Mouse (Mus musculus): Measurements from ENCODE around the gene Myo3b. TPM values are rescaled to one million over a fixed set of nuclear protein-coding genes. Genes with fewer than 3 reads are reported as not detected.
A peak's percentile ranks its signal among the peaks of the same experiment; 100 is the strongest.

The Myo3b gene
- total and polyA plus RNA-seq, 2 experiments, result not detected

GRCm38 (mm10) chr2:70261703-70262564, 223.0 kb downstream of the Myo3b start:
- no peak for TF ChIP-seq CTCF (IDR thresholded peaks at IDR 0.05; ENCODE audit: low read depth, low read length)
- no peak for TF ChIP-seq POLR2A (IDR thresholded peaks at IDR 0.05; ENCODE audit: extremely low read depth, insufficient read depth, low read length)

DNA sequence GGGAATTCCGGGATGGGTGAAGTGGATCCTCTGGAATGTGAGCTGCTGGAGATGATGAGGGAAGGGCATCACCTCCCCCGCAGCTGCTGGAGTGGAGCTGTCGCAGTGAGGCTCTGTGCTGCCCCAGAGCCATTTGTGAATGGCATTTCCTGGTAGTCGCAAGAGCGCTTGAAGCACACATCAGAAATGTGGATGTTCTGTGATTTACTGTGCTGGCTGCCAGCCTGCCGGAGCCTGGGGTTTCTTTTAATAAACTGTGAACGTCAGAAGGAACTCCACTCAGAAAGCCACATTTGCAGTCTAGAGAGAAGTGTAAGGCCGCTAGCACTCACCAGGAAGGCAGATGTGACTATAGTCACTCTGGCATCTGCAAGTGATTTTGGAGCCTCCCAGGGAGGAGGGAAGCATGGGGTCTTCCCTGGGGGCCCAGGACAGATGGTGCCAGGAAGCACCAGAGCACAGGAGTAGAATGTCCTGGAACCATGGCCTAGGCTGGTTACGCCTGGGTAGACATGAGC, 223.7 kb downstream of the Myo3b start:
- Histone ChIP-seq H3K79me2 (ENCODE audit: control insufficient read depth, insufficient read depth, low read length) (no peaks in the 10 kb centered on the region), H3K4me1 (ENCODE audit: control insufficient read depth, insufficient read depth, low read length) (no peaks in the 10 kb centered on the region), H3K27ac (replicated peaks; ENCODE audit: insufficient read depth, low read depth, low read length) (no peak overlapping the region), H3K4me3 (ENCODE audit: insufficient read depth, low read depth, low read length) (no peak overlapping the region), H3K27me3 (ENCODE audit: control insufficient read depth, insufficient read depth, low read length) (no peaks in the 10 kb centered on the region), H3K9ac (ENCODE audit: low read depth, low read length) (no peak overlapping the region), H3K36me3 (ENCODE audit: control insufficient read depth, insufficient read depth, low read length) (no peaks in the 10 kb centered on the region)
- TF ChIP-seq CTCF (IDR thresholded peaks at IDR 0.05; ENCODE audit: low read depth, low read length), result no peak
- TF ChIP-seq POLR2A (IDR thresholded peaks at IDR 0.05; ENCODE audit: extremely low read depth, insufficient read depth, low read length), result no peak
- DNase-seq (ENCODE audit: extremely low read depth, low read depth, low spot score), result no peak
- 56% methylated on average over 9 of the region's 9 CpGs for WGBS

More at GRCm38 (mm10) chr2:70261703-70262564, 223.0 kb downstream of the Myo3b start:
- Histone ChIP-seq H3K27ac (replicated peaks; ENCODE audit: insufficient read depth, low read depth, low read length) (no peak overlapping the region), H3K79me2 (ENCODE audit: control insufficient read depth, insufficient read depth, low read length) (no peaks in the 10 kb centered on the region), H3K27me3 (ENCODE audit: control insufficient read depth, insufficient read depth, low read length) (no peaks in the 10 kb centered on the region), H3K4me1 (ENCODE audit: control insufficient read depth, insufficient read depth, low read length) (no peaks in the 10 kb centered on the region), H3K36me3 (ENCODE audit: control insufficient read depth, insufficient read depth, low read length) (no peaks in the 10 kb centered on the region), H3K4me3 (ENCODE audit: insufficient read depth, low read depth, low read length) (no peak overlapping the region), H3K9ac (ENCODE audit: low read depth, low read length) (no peak overlapping the region)
- WGBS, result 70% methylated on average over 8 of the region's 8 CpGs
- DNase-seq (ENCODE audit: extremely low read depth, low read depth, low spot score), result no peak

DNA sequence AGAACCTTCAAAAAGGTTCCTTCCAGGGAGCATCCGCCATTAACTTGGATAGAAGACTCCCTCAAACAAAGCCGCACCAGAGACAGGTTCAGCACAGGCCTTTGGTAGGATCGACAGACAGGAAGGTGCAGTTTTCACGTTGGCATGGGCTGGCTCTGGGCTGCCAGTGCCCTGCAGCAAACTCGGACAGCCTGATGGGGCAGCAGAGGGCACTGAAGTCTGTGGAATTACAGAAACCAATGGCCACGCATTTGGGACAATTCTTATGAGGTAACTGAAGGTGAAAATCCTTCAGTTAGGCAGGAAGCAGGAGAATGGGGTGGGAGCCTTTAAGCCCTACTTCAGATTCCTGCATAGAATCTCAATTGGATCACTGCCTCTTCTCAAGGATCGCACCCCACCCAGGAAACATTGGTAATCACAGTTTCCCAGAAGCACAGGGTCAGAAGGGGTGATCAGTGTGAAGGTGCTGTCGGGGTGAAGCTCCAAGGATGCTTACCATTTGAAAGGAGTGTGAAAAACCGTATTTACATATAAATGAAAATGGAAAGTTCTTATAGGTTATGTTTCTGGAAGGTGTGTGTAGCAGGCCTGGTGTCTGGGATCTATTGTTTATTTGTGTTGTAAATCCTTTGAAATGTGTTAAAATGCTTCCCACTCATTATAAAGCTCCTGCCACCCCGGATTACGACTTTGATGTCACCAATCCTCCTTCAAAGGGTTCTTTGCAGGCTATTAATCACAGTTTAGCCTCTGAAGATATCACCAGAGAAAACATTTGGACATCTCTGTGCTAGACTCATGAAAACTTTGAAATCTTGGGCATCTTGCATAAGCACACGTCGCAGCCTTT, 239.7 kb downstream of the Myo3b start:
- H3K79me2 ChIP-seq (ENCODE audit: control insufficient read depth, insufficient read depth, low read length), result no peaks in the 10 kb centered on the region
- H3K36me3 ChIP-seq (ENCODE audit: control insufficient read depth, insufficient read depth, low read length), result no peaks in the 10 kb centered on the region
- no peaks in the 10 kb centered on the region for H3K27me3 ChIP-seq (ENCODE audit: control insufficient read depth, insufficient read depth, low read length)
- no peak overlapping the region for H3K27ac ChIP-seq (replicated peaks; ENCODE audit: insufficient read depth, low read depth, low read length)
- no peaks in the 10 kb centered on the region for H3K4me1 ChIP-seq (ENCODE audit: control insufficient read depth, insufficient read depth, low read length)
- no peak for TF ChIP-seq POLR2A (IDR thresholded peaks at IDR 0.05; ENCODE audit: extremely low read depth, insufficient read depth, low read length)
- peak; percentile 80 for TF ChIP-seq CTCF (IDR thresholded peaks at IDR 0.05; ENCODE audit: low read depth, low read length)
- 33% methylated on average over 13 of the region's 13 CpGs for WGBS
- H3K9ac ChIP-seq (ENCODE audit: low read depth, low read length), result no peak overlapping the region
- no peak overlapping the region for H3K4me3 ChIP-seq (ENCODE audit: insufficient read depth, low read depth, low read length)
- DNase-seq (ENCODE audit: extremely low read depth, low read depth, low spot score), result peak; percentile 33

GRCm38 (mm10) chr2:70284109-70284508, 245.2 kb downstream of the Myo3b start:
- Histone ChIP-seq H3K4me1 (ENCODE audit: control insufficient read depth, insufficient read depth, low read length) (no peaks in the 10 kb centered on the region), H3K36me3 (ENCODE audit: control insufficient read depth, insufficient read depth, low read length) (no peaks in the 10 kb centered on the region), H3K27ac (replicated peaks; ENCODE audit: insufficient read depth, low read depth, low read length) (no peak overlapping the region), H3K27me3 (ENCODE audit: control insufficient read depth, insufficient read depth, low read length) (peaks cover 3% of the 10 kb centered on the region; the same call in 1 of the 2 replicates), H3K4me3 (ENCODE audit: insufficient read depth, low read depth, low read length) (no peak overlapping the region), H3K9ac (ENCODE audit: low read depth, low read length) (no peak overlapping the region), H3K79me2 (ENCODE audit: control insufficient read depth, insufficient read depth, low read length) (no peaks in the 10 kb centered on the region)
- WGBS, result 94% methylated on average over 1 of the region's 1 CpGs
- DNase-seq (ENCODE audit: extremely low read depth, low read depth, low spot score), result no peak
- no peak for TF ChIP-seq CTCF (IDR thresholded peaks at IDR 0.05; ENCODE audit: low read depth, low read length)
- no peak for TF ChIP-seq POLR2A (IDR thresholded peaks at IDR 0.05; ENCODE audit: extremely low read depth, insufficient read depth, low read length)

DNA sequence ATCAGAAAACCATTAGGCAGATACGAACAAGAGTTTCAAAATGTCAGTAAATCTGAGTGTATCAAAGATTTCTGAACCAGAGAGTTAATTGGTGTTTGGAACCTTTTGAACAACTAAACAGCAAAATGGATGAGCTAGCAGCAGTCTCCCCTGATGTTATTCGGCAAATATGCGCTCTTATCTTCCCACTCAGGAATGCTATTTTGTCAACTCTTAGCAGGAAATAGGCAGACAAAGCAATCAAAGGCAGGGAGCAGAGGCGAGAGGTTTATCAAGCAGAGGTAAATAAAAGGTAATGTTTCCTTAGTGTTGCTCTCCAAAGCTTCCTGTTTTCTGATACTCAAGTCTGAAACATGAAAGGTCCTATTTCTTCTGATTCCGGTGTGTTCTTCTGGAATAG, 252.1 kb downstream of the Myo3b start:
- no peak overlapping the region for H3K9ac ChIP-seq (ENCODE audit: low read depth, low read length)
- no peaks in the 10 kb centered on the region for H3K4me1 ChIP-seq (ENCODE audit: control insufficient read depth, insufficient read depth, low read length)
- H3K27me3 ChIP-seq (ENCODE audit: control insufficient read depth, insufficient read depth, low read length), result peaks cover 3% of the 10 kb centered on the region; the same call in 1 of the 2 replicates
- no peak overlapping the region for H3K27ac ChIP-seq (replicated peaks; ENCODE audit: insufficient read depth, low read depth, low read length)
- no peaks in the 10 kb centered on the region for H3K79me2 ChIP-seq (ENCODE audit: control insufficient read depth, insufficient read depth, low read length)
- H3K4me3 ChIP-seq (ENCODE audit: insufficient read depth, low read depth, low read length), result no peak overlapping the region
- no peaks in the 10 kb centered on the region for H3K36me3 ChIP-seq (ENCODE audit: control insufficient read depth, insufficient read depth, low read length)
- 16% methylated on average over 5 of the region's 5 CpGs for WGBS
- no peak for DNase-seq (ENCODE audit: extremely low read depth, low read depth, low spot score)
- TF ChIP-seq CTCF (IDR thresholded peaks at IDR 0.05; ENCODE audit: low read depth, low read length) (no peak), POLR2A (IDR thresholded peaks at IDR 0.05; ENCODE audit: extremely low read depth, insufficient read depth, low read length) (no peak)

Data from liver, adult 2 months (tissue).